Mouse (Mus musculus): ENCODE measurements around the gene Saa3. TPM values are rescaled to one million over a fixed set of nuclear protein-coding genes. Genes with fewer than 3 reads are reported as not detected.
A peak's percentile ranks its signal among the peaks of the same experiment; 100 is the strongest.
"Not testable (repeated sequence)": the region's sequence is repeated elsewhere in the genome, so short reads cannot be mapped to it uniquely, and the experiment has no call there.

The Saa3 gene
- polyA plus RNA-seq, 1 experiment from 2014 or later: 0.33 TPM

DNA sequence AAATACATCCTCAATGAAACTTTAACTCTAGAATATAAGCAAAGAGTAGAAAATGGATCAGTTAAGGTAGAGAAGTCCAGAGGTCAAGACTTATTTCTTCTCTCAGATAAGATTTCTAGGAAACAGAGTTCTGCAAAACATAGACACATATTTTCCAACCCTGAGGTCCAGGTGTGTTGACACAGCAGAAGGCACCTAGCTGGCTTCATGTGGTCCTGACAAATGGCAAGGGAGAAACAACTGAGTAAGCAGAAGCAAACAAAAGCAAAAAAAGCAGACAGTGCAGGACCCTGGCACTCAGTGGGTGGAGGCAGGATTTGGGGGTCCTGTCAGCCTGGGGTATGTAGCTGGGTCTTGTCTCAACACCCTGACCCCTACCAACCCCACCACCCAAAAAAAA is 34.8 kb downstream of the Saa3 start:
- H3K36me3 ChIP-seq (ENCODE audit: control insufficient read depth, insufficient read depth): no peaks in the 10 kb centered on the region
- H3K9me3 ChIP-seq (ENCODE audit: control insufficient read depth, low read length): no peaks in the 10 kb centered on the region
- H3K9ac ChIP-seq (replicated peaks; ENCODE audit: low read depth, low read length): no peak overlapping the region
- H3K27ac ChIP-seq (ENCODE audit: low read length): no peak overlapping the region
- no peak overlapping the region for H3K4me3 ChIP-seq (replicated peaks; ENCODE audit: low read length)
- no peaks in the 10 kb centered on the region for H3K4me1 ChIP-seq (replicated peaks; ENCODE audit: control insufficient read depth, insufficient read depth, low read length)
- H3K4me2 ChIP-seq (ENCODE audit: low read length): no peak overlapping the region
- H3K27me3 ChIP-seq (replicated peaks; ENCODE audit: control insufficient read depth, insufficient read depth, low read length): no peaks in the 10 kb centered on the region
- ATAC-seq: no peak

- WGBS: 77% methylated on average over 7 of the region's 7 CpGs
- H3K9ac ChIP-seq (replicated peaks; ENCODE audit: low read depth, low read length); H3K36me3 ChIP-seq (ENCODE audit: control insufficient read depth, insufficient read depth); H3K4me1 ChIP-seq (replicated peaks; ENCODE audit: control insufficient read depth, insufficient read depth, low read length); H3K27ac ChIP-seq (ENCODE audit: low read length); H3K4me3 ChIP-seq (replicated peaks; ENCODE audit: low read length); H3K27me3 ChIP-seq (replicated peaks; ENCODE audit: control insufficient read depth, insufficient read depth, low read length); H3K4me2 ChIP-seq (ENCODE audit: low read length); H3K9me3 ChIP-seq (ENCODE audit: control insufficient read depth, low read length); ATAC-seq: not testable (repeated sequence)
Measured at GRCm38 (mm10) chr7:46679044-46679443, 36.5 kb downstream of the Saa3 start.

DNA sequence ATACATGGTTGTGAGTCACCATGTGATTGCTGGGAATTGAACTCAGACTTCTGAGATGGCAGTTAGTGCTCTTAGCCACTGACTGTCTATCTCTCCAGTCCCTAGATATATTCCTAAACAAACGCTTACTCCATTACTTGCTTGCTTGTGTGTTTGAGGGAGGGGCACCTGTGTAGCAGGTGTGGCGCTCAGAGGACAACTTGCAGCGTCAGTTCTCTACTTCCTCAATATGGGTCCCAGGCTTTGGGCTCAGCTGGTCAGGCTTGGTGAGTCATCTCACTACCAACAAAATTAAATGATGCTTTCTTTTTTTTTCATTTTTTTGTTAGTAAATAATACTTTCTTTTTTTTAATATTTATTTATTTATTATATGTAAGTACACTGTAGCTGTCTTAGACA is 37.1 kb downstream of the Saa3 start:
- no peak for ATAC-seq
- Histone ChIP-seq H3K4me2 (ENCODE audit: low read length) (no peak overlapping the region), H3K4me3 (replicated peaks; ENCODE audit: low read length) (no peak overlapping the region), H3K9me3 (ENCODE audit: control insufficient read depth, low read length) (no peaks in the 10 kb centered on the region), H3K9ac (replicated peaks; ENCODE audit: low read depth, low read length) (no peak overlapping the region), H3K27me3 (replicated peaks; ENCODE audit: control insufficient read depth, insufficient read depth, low read length) (no peaks in the 10 kb centered on the region), H3K27ac (ENCODE audit: low read length) (no peak overlapping the region), H3K4me1 (replicated peaks; ENCODE audit: control insufficient read depth, insufficient read depth, low read length) (no peaks in the 10 kb centered on the region), H3K36me3 (ENCODE audit: control insufficient read depth, insufficient read depth) (no peaks in the 10 kb centered on the region)
- WGBS: 96% methylated on average over 3 of the region's 3 CpGs

- Histone ChIP-seq H3K9me3 (ENCODE audit: control insufficient read depth, low read length) (no peaks in the 10 kb centered on the region), H3K4me1 (replicated peaks; ENCODE audit: control insufficient read depth, insufficient read depth, low read length) (no peaks in the 10 kb centered on the region), H3K9ac (replicated peaks; ENCODE audit: low read depth, low read length) (no peak overlapping the region), H3K36me3 (ENCODE audit: control insufficient read depth, insufficient read depth) (no peaks in the 10 kb centered on the region), H3K27me3 (replicated peaks; ENCODE audit: control insufficient read depth, insufficient read depth, low read length) (no peaks in the 10 kb centered on the region), H3K27ac (ENCODE audit: low read length) (no peak overlapping the region), H3K4me3 (replicated peaks; ENCODE audit: low read length) (no peak overlapping the region), H3K4me2 (ENCODE audit: low read length) (no peak overlapping the region)
- ATAC-seq: no peak
- 65% methylated on average over 5 of the region's 5 CpGs for WGBS
Measured at GRCm38 (mm10) chr7:46676808-46677360, 38.6 kb downstream of the Saa3 start.

DNA sequence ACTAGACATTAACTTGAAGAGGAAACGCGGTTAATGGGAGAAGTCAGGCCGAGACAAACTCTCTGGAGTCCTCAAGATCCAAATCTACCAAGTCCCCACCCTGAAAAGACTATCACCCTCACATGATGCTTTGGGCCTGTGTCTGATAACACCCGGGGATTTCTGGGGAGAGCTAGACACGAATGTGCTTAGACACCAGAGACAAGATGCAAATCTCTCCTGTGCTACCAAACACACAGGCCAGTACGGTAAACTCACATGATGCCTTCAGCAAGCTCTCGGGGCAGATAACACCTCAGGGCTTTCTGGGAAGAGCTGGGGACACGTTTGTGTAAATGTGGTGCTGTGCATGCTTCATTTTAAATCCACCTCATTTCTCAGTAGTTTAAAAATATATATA is 39.6 kb downstream of the Saa3 start:
- no peak for ATAC-seq
- Histone ChIP-seq H3K36me3 (ENCODE audit: control insufficient read depth, insufficient read depth) (no peaks in the 10 kb centered on the region), H3K4me1 (replicated peaks; ENCODE audit: control insufficient read depth, insufficient read depth, low read length) (peaks cover 3% of the 10 kb centered on the region; the same call in 1 of the 2 replicates), H3K27ac (ENCODE audit: low read length) (no peak overlapping the region), H3K4me2 (ENCODE audit: low read length) (no peak overlapping the region), H3K9ac (replicated peaks; ENCODE audit: low read depth, low read length) (no peak overlapping the region), H3K9me3 (ENCODE audit: control insufficient read depth, low read length) (no peaks in the 10 kb centered on the region), H3K4me3 (replicated peaks; ENCODE audit: low read length) (no peak overlapping the region), H3K27me3 (replicated peaks; ENCODE audit: control insufficient read depth, insufficient read depth, low read length) (no peaks in the 10 kb centered on the region)
- 87% methylated on average over 8 of the region's 8 CpGs for WGBS

- H3K9ac ChIP-seq (replicated peaks; ENCODE audit: low read depth, low read length): no peak overlapping the region
- H3K4me2 ChIP-seq (ENCODE audit: low read length): no peak overlapping the region
- no peak overlapping the region for H3K4me3 ChIP-seq (replicated peaks; ENCODE audit: low read length)
- H3K36me3 ChIP-seq (ENCODE audit: control insufficient read depth, insufficient read depth): no peaks in the 10 kb centered on the region
- ATAC-seq: no peak
- H3K9me3 ChIP-seq (ENCODE audit: control insufficient read depth, low read length): no peaks in the 10 kb centered on the region
- no peak overlapping the region for H3K27ac ChIP-seq (ENCODE audit: low read length)
- peaks cover 3% of the 10 kb centered on the region; the same call in 1 of the 2 replicates for H3K4me1 ChIP-seq (replicated peaks; ENCODE audit: control insufficient read depth, insufficient read depth, low read length)
- H3K27me3 ChIP-seq (replicated peaks; ENCODE audit: control insufficient read depth, insufficient read depth, low read length): no peaks in the 10 kb centered on the region
- WGBS: 82% methylated on average over 7 of the region's 7 CpGs
Measured at GRCm38 (mm10) chr7:46675061-46675460, 40.4 kb downstream of the Saa3 start.

DNA sequence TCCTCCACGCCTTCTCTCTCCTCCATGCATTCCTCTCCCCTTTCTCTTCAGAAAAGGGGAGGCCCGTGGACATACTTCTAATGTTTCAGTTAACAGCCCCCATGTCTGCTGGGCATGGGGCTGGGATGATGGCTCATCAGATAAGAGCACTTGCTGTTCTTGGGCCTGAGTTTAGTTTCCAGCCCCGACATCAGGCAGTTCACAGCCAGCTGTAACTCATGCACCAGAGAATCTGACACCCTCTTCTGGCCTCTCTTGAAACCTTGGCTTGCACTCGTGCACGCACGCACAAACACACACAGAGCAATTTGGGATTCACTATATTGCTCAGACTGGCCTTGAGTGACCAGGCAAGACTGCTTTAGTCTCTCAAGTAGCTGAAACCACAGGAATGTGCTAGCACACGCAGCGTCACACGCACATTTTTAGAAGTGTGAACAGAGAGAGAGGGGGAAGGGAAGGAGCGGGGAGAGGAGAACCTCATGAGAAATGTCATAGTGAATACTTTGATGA is 43.3 kb downstream of the Saa3 start, which contains the start of gene Tph1:
Tph1 (minus strand) TSS at position 378 of the 513 bp plus-strand sequence.
- 66% methylated on average over 10 of the region's 10 CpGs for WGBS
- no peak within 1 kb of the TSS for H3K4me3 ChIP-seq (replicated peaks; ENCODE audit: low read length)
- H3K4me2 ChIP-seq (ENCODE audit: low read length): no peak within 1 kb of the TSS
- H3K36me3 ChIP-seq (ENCODE audit: control insufficient read depth, insufficient read depth): no peaks in the 10 kb centered on the region
- no peak for ATAC-seq
- H3K9ac ChIP-seq (replicated peaks; ENCODE audit: low read depth, low read length): no peak within 1 kb of the TSS
- H3K27ac ChIP-seq (ENCODE audit: low read length): peak within 1 kb of the TSS; percentile 46
- H3K4me1 ChIP-seq (replicated peaks; ENCODE audit: control insufficient read depth, insufficient read depth, low read length): peaks cover 7% of the 10 kb centered on the region; the same call in 1 of the 2 replicates
- H3K9me3 ChIP-seq (ENCODE audit: control insufficient read depth, low read length): no peaks in the 10 kb centered on the region
- H3K27me3 ChIP-seq (replicated peaks; ENCODE audit: control insufficient read depth, insufficient read depth, low read length): no peaks in the 10 kb centered on the region

GRCm38 (mm10) chr7:46667256-46667655 is 48.2 kb downstream of the Saa3 start:
- Histone ChIP-seq H3K4me3 (replicated peaks; ENCODE audit: low read length) (no peak overlapping the region), H3K36me3 (ENCODE audit: control insufficient read depth, insufficient read depth) (no peaks in the 10 kb centered on the region), H3K4me2 (ENCODE audit: low read length) (peak overlapping the region; percentile 22; the same call in 1 of the 2 replicates), H3K9me3 (ENCODE audit: control insufficient read depth, low read length) (no peaks in the 10 kb centered on the region), H3K27me3 (replicated peaks; ENCODE audit: control insufficient read depth, insufficient read depth, low read length) (peaks cover 6% of the 10 kb centered on the region; the same call in 1 of the 2 replicates), H3K4me1 (replicated peaks; ENCODE audit: control insufficient read depth, insufficient read depth, low read length) (peaks cover 8% of the 10 kb centered on the region; the same call in 1 of the 2 replicates), H3K27ac (ENCODE audit: low read length) (no peak overlapping the region), H3K9ac (replicated peaks; ENCODE audit: low read depth, low read length) (no peak overlapping the region)
- ATAC-seq: no peak
- 2% methylated on average over 21 of the region's 21 CpGs for WGBS

DNA sequence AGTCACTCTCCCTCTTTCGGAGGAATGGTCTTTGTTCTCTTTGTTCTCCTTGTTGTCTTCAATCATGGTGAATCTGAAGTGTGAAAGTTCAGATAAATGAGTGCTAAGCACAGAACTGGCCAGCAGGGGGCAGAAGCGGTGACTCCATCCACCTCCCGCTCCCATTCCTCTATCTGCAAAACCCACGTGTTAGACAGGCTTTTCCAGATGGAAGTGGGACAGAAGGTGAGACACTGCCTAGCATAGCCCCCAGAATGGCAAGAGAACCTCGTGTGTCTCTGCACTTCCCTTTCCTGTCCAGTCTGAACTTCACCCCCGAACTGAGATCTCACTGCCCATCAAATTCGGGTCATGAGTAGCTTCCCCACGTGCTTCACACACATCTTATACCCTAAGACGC is 50.3 kb downstream of the Saa3 start:
- Histone ChIP-seq H3K27ac (ENCODE audit: low read length) (no peak overlapping the region), H3K4me3 (replicated peaks; ENCODE audit: low read length) (no peak overlapping the region), H3K9ac (replicated peaks; ENCODE audit: low read depth, low read length) (no peak overlapping the region), H3K27me3 (replicated peaks; ENCODE audit: control insufficient read depth, insufficient read depth, low read length) (peaks cover 7% of the 10 kb centered on the region; the same call in 1 of the 2 replicates), H3K4me1 (replicated peaks; ENCODE audit: control insufficient read depth, insufficient read depth, low read length) (0 out of 2 replicates have a peak, but pooled peaks cover 9% of the 10 kb centered on the region), H3K4me2 (ENCODE audit: low read length) (no peak overlapping the region), H3K9me3 (ENCODE audit: control insufficient read depth, low read length) (no peaks in the 10 kb centered on the region), H3K36me3 (ENCODE audit: control insufficient read depth, insufficient read depth) (no peaks in the 10 kb centered on the region)
- 38% methylated on average over 9 of the region's 9 CpGs for WGBS
- no peak for ATAC-seq

Data from forebrain, embryonic 16.5 days (tissue).